Mouse (Mus musculus) layer of hippocampus, postnatal 36 days (tissue): ENCODE data around the gene Tmub2. TPM values are rescaled to one million over a fixed set of nuclear protein-coding genes. Genes with fewer than 3 reads are reported as not detected.
A peak's percentile ranks its signal among the peaks of the same experiment; 100 is the strongest.

ENCODE experiments used
- DNase-seq, 2 experiments: peaks; one replicate each; pipeline ENCODE4 v3.0.0; 2022
- total RNA-seq, 2 experiments: library from RNA; stranded (reverse); gene quantifications; 2 replicates each; pipeline ENCODE4 v1.2.3; 2021

Gene Tmub2
- total RNA-seq, 2 experiments from 2014 or later = 64.2 to 64.8 TPM

DNA sequence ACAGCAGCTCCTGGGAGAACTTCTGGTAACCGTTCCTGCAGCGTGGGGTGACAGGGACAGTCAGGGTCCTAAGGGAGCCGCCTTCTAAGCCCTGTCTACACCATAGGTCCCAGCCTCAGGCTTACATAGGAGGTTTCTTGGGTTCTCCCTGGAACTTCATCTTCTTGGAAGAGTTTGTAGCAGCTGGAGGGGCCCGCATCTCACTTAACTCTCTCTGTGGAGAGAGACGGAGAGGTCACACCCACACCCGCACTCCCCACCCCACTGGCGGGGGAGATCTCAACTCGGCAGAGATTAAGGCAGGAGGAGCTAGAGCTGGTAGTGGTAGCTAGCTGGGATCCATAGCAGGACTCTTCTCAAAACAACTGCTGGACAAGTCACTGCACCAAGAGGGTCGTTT lies 23.4 kb downstream of the Tmub2 start:
- no peak for DNase-seq

DNA sequence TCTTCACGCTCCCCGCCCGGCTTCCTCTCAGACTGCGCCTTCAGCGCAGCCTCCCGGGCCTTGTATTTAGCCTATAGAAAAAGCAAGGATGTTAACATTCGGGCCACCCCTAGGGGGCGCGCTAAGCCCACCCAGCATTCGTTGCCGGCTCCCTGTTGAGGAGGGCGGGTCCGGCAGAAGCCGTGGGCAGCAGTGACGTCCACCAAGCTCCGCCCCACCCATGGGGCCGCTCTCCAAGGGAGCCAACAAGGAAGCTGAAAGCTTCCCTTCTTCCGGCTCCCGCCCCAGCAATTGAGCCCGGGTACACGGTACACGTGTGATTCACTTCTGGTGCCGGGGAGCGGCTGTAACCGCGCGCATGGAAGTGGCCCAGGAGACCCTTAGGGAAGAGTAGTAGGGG lies 24.2 kb downstream of the Tmub2 start:
- DNase-seq = peak; percentile 96

DNA sequence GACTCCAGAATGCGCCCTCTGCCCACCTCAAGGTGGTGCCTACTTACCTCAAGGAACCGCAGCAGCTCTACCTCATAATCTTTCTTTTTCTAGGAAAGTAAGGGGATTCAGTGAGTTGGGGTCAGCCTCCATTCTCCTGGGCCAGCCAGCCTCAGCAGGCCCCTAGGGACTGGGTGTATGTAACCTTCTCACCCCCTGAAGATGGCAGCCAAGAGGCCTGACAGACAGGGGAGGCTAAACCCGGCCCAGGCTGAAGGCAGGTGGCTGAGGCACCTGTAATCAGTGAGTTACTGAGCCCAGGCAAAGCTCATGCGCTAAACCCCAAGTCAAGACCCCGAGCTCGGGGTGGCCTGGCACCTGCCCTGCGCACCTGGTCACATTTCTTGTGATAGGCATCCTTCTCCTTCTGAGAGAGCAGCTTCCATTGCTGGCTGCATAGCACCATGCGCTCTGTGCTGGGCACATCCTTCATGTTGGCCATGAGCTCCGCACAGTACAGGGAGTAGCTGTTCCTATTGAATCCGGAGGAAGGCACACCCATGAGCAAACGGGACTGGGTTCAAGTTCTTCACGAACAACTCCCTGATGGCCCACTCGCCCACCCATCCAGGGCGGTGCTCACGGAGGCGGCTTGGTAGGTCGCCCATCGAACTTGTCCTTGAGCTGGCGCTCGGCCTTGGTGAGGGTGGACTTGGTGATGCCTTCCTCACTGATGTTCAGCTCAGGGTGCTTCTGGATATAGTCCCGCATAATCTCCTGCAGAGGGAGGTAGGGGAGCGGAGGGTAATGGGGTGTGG lies 25.3 kb downstream of the Tmub2 start:
- no peak for DNase-seq

DNA sequence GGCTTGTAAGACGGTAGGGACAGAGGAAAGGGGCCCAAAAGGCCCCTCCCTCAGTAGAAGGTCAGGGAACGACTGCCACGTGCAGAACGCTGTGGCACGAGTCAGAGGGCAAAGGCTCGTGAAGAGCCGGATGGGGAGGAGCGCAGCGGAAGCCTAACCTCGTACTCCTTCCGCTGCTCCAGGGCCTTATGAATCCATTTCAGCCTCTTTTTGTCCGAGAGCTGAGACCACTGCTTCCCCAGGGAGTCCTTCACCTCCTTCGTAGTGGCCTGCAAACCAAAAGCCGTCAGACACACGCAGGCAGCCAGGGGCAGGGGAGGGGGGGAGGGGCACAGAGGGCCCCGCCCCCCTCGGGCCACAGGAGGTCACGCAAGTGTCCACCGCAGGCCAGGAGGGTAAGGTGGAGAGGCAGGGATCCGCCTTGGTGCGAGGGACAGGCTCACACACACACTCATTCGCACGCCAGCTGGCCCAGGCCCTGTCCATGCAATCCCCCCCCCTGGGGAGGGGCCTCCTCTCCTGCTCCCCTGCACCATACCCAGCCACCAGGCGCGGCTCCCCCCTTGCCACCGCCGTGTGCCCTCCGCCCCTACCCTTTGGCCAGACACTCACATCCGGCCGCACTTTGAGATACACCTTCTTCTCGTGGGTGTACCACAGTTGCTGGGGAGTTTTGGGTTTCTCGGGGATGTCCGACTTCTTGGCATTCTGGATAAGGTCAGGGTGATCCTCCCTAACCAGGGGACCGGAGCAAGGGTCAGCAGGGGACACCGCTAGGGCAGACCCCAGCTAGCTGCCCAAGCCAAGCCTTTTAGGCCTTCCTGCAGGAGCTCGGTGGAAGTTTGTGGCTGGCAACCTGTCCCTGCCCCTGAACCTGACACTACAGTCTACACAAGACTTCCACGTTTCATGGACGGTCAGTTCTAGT lies 26.3 kb downstream of the Tmub2 start:
- DNase-seq = no peak

DNA sequence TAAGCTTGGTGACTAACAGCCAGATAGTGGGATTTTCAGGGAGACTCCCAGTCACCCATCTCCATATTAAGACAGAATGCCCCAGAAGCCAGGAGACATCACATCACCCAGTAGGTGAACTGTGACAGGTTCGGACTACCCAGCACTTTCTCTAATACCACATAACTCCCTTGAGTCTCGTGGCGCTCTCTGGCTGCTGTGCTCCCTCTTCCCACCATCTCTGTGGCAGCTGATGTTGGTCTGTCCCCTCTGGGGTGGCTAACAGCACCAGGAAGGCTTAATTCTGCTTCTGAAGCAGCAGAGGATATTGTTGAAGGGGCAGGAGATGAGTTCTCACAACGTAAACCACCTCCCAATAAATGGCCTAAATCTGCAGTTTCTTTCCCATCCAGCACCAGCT lies 27.2 kb downstream of the Tmub2 start:
- DNase-seq = no peak

DNA sequence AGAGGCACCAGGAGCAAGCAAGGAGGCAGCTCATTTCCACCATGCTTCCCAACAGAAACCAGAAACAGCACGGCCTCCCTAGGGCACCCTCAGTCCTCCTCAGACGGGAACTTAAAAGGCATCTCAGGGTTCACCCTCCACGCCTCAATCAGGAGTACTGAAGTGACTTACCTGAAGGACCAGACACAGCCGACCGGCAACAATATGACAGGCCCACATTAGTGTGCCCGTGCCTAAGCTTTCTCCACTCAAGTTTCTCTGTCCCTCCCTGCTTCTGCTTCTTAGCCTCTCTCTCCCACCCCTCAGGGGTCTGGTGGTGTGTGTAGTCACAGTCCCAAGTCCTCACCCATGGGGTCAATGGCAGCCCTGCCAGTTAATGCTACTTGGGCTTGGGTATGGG lies 27.9 kb downstream of the Tmub2 start:
- DNase-seq = no peak

DNA sequence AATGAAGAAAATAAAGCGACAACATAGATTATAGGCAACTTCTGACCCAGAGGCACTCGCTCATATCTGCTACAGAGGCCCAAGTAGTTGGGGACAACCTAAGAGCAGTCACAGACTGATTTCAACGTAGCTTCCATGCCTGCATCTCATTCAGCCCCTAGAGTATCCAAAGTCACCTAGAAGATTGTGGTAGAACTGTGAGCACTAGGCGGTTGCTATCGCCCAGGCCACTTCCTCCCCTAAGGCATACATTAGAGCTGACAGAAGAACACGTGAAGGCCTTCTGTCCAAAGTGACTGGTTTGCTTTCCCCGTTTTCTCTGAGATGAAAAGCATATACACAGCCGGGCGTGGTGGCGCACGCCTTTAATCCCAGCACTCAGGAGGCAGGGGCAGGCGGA lies 29.6 kb downstream of the Tmub2 start:
- DNase-seq = no peak

DNA sequence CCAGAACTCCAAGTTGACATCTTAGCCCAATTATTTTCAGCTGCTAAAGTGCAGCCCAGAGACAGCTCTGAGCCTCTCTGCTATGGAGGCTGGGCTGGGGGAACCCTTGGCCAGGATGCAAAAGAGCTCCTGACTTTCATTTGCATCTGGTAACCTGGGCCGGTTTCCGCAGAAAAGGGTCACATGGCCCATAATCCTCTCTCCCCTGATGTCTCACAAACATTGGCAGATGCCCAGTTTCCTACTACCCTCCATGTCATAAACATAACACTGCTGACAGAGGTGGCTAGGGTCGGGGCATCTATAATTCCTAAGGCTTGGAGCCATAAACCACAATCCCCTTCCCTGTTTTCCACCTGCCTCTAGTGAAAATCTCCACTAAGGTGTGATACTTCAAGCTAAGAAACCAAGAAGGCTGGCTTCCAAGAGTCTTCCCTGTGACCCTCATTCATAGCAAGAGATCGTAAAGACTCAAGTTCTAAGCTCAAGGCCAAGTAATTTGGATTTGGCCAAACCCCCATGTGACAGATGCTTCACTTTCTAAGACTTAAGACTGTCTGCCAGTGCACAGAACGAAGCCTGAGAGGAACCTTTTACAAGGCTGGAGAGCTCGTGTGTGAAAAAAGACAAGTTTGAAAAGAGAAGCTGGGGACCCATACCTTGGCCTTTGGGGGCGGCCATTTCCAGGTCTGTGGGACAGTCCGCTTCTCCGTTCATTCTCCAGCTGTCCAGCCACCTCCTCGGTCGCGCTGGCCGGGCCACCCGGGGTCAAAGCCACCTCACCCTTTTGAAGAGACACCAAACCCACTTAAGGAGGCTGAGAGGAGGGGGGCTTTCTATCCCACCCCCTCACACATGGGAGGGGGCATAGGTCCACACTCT lies 31.2 kb downstream of the Tmub2 start:
- no peak for DNase-seq

DNA sequence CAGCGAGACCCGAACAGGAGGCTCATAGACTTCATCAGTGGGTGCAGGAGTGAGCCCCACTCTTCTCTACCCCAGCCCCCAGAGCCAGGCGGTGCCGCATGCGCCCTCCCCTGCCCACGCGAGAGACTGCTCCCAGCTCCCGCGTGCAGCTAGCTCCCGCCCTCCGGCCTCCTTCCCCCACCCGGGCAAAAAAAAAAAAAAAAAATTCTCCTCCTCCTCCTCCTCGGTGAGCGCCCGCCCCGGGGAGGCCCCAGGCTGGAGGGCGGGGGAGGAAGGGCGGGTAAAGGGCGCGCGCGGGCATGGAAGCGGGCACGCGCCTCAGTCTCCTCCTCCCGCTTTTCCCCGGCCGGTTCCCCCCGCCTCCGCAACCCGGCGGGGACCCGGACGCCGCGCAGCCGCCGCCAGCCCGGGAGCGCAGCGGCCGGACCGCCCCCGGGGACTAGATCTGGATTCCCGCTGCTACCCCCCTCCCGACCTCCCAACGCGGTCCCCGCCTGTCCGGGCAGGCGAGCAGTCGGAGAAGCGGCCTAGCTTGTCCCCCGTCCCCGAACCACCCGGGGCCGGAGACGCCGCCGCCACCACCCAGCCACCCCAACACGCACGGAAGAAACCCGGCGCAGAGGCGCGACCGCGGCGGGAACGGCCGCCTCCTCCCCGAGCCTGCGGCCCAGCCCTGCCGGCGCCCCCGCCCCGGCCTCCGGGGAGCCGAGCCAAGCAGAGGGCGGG lies 32.0 kb downstream of the Tmub2 start:
- DNase-seq = peak; percentile 87 to 88

DNA sequence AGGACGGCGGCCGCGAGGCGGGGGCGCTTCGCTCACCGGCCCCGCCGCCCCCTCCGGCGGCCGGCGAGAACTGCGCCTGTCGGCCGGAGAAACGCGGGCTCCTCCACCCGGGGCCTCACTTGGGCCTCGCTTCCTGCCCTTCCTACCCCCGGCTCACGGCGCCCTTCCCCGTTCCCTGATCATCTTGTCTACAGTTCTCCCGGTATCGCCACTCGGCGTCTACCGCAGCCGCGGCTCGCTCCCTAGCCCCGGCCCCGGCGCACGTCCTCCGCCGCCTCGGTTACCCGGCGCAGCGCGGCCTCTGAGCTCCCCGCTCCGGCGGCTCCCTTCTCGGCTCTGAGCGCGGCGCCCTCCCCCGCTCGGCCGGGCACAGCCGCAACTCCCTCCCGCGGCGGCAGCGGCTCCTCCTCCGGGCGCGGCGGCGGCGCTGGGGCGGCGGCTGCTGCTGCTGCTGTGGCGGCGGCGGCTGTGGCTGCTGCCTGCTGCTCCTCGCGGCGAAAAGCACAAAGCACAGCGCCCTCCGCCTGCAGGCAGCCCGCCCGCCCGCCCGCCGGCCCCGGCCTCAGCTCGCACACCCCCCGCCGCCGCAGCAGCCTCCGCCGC lies 32.7 kb downstream of the Tmub2 start:
- DNase-seq = peak; percentile 62 to 66

DNA sequence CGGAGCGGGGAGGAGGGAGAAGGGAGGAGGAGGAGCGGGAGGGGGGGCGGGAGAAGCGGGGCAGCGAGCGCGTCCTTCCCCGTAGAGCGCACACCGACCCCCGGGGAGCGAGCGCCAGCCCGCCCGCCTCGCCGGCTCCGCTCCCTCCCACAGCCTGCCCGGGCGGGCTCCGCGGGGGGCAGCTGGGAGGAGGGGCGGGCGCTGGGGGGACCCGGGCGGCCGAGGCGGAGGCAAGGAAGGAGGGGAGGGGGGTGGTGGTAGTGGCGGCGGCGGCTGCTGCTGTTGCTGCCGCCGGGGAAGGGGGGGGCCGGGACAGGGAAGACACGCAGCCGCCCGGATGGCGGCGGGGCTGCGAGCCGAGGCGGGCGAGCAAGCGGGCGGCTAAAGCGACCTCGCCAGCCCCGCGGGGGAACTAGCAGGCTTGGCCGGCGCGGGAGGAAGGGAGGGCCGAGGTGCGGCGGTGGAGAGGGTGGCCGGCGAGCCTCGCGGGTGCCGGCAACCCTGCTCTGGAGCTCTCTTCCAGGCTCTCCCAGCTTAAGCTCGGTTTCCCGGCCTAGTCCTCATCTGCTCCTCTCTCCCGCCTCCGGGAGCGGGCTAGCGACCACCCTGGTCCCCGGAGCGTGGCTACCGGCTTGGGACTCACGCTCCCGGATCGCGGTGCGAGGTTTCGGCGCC lies 33.3 kb downstream of the Tmub2 start:
- peak in 1 of 2 experiments; percentile 65 for DNase-seq

DNA sequence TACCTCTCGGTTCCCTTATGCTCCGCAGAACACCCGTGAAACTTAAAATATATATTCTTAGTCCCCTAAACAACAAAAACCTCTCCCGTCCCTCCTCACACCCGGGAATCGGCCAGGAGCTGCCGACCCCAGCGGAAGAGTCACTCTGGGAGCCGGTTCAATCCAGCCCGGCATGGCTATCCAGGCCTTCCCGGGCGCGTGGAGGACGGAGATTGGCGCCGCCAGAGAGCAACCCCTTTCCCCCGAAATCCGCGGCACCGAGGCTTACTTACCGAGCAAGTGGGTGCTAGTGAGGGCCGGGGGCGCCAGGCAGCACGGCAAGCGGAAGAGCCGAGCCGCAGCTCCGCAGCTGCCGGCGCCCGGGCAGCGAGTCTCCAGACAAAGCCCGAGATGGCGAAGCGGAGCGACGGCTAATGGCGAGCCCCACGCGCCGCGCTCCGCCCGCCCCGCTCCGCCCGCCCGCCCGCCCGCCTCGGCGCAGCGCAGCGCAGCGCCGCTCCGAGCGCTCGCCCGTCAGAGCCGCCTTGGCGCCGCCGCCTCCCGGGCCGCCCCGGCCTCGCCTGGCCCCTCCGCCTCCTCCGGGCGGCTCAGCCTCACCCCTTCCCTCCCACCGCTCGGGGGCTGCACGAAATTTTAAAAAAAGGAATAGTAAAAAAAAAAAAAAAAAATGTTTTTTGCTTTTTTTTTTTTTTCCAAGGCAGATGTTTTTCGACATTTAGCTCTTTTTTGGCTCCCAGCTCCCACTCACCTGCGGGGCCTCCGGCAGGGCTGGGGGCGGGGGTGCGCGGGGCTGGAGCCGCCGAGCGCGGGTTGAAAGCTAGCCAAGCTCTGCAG lies 34.1 kb downstream of the Tmub2 start:
- DNase-seq = peak in 1 of 2 experiments; percentile 67

DNA sequence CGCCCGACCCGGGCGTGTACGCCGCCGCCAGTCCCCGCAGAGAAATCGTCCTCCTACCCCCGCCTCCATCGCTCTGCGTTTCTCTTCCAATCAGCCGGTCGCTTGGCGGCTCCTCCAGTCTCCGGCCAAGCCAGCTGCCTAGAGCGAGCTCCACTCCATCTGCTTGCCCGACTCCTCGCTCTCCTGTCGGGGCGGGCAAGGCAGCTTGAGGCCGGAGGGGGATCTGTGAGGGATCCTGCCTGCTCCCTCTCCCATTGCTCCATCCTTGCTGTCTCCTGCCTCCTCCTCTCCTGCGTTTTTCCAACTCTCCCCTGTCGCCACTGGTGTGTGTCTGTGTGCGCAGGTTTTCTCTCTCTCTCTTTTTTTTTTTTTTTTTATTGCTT lies 34.7 kb downstream of the Tmub2 start, which contains the start of gene Ubtf:
Gene Ubtf, minus strand, starts transcription at position 333 of the 383 bp plus-strand sequence.
- DNase-seq = peak; percentile 84 to 87

DNA sequence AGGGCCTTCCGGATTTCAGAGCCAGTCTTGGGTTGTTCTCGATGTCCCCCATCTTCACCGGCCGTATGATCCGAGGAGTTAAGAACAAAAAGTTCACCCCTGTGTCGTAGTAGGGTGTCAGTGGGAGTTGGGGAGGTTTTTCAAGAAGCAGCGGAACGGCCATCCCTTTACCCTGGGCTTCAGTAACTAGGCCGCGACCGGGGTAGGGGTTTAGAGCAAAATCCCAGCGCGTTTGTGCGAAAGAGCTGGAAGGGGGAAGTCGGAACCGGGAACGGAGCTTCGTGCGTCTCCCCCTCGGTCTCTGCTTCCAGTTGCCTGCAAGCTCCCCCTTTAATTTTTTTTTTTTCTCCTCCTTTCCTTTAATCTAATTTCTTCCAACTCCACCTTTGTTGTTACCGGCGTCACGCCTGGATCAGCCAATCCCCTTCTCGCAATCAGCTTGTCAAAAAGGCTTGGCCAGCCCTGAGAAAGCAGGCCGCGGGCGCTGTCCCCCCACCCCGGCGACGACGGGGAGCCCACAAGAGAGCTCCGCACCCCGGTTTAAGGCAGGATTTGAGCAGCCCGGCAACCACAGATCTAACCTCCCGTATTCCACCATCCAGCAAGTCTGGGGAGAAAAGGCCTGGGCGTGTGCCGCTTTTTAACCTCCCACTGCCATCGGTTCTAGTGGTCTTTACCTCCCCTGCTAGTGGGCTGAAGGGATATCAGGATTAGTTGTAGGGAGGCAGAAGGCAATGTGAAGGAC lies 35.4 kb downstream of the Tmub2 start:
- peak; percentile 86 to 89 for DNase-seq

DNA sequence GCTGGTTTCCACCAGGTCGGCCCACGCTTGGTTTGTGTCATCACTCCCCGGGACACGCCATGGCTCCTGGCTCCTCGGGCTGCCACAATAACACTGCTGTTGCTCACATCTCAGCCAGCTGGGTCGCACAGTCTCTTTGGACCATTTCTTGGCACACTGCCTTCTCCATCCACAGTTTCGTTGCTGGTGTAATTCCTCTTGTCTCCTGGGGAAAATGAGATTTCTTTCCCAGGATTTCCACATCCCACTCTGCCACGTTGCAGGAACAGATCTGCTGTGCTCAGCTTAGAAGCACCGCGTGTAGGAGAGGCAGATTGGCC lies 35.9 kb downstream of the Tmub2 start:
- DNase-seq = peak in 1 of 2 experiments; percentile 67

DNA sequence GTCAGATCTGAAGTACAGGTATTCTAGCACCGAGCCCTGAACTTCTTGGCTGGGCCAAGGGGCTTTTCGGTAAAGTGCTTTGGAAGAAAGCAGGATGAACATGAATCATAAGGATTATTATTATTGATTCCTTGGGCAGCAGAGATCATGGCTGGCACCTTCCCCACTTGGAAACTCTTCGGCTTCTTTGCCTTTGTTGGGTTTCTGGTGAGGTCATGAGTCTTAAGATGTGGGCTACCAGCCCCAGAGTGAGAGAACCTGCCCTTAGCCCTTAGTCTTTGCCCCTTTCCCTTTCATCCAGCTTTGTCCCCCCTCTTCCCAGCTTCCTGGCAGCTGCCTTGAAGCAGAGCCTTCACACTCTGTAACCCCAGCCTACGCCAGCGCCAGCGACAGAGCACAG lies 37.2 kb downstream of the Tmub2 start:
- DNase-seq = no peak

DNA sequence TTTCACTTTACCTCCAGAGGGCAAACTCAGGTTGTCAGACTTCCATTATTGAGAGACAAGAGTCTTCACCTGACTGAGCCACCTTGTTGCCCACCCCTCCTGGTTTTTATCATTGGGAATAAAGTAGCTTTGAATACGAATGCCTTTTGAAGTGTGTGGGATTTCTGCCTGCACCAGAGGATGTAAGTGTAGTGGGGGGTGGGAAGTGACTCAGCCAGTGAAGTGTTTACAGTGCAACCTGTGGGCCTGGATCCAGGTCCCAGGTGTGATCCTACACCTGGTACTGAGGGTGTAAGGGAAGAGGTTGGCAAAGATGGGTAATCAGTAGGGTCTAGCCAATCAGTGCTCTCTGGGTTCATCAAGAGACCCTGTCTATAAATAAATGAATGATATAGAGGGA lies 38.8 kb downstream of the Tmub2 start:
- DNase-seq = no peak

DNA sequence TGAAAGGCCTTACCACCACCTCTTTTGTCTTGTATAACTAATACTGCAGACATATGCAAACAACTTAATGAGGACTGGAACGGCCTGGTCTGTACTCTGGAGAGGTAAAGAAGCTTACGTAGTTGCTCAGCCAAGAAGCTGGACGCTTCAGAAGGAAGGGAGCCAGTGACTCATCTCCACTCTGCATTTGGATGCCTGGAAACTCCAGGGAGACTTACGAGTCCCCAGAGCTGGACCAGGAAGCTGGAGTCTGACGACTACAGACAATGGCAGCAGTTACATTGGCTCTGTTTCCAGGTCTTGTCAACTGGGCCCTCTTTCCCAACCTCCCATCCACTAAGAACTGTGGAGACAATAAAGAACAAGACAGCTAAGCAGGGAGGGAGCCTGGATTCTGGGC lies 42.5 kb downstream of the Tmub2 start:
- DNase-seq = no peak

DNA sequence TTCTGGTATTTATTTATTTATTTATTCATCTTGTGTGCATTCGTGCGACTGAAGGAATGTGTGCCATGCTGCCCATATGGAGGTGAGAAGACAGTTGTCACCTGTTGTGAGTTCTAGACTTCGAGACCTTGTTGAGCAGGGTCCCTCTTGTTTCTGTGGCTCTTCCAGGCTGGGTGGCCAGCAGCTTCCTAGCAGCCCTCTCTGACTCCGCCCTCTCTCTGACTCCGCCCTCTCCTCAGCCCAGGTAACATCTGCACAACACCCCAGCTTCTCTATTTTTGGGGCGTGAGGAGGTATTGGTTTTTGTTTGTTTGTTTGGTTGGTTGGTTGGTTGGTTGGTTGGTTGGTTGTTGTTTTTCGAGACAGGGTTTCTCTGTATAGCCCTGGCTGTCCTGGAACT lies 43.1 kb downstream of the Tmub2 start:
- no peak for DNase-seq
